Mouse (Mus musculus) fat pad, adult 2 months (tissue): Measurements from ENCODE around the gene Fxyd4.

Source experiments
- DNase-seq: peaks from one replicate; pipeline ENCODE4 v3.0.0-alpha.2; 2011; ENCODE audit warnings: low read depth, low spot score; ENCODE audit errors: extremely low read depth

The Fxyd4 gene

GRCm38 (mm10) chr6:117937222-117937932 is at the start of gene Fxyd4:
Fxyd4 (minus strand) TSS chr6:117937692.
- no peak for DNase-seq

GRCm38 (mm10) chr6:117987173-117987572 is 49.7 kb upstream of the Fxyd4 start:
- DNase-seq: no peak

GRCm38 (mm10) chr6:117966729-117967128 is 29.2 kb upstream of the Fxyd4 start:
- no peak for DNase-seq

GRCm38 (mm10) chr6:117963201-117963600 is 25.7 kb upstream of the Fxyd4 start:
- no peak for DNase-seq

- DNase-seq: no peak
These were observed 19.5 kb upstream of the Fxyd4 start for GRCm38 (mm10) chr6:117956851-117957501.

- no peak for DNase-seq
These were observed 18.7 kb upstream of the Fxyd4 start for GRCm38 (mm10) chr6:117956161-117956560.

- DNase-seq: no peak
These were observed 14.8 kb upstream of the Fxyd4 start for GRCm38 (mm10) chr6:117952330-117952729.

- no peak for DNase-seq
These were observed 6.4 kb upstream of the Fxyd4 start for GRCm38 (mm10) chr6:117943899-117944298.

GRCm38 (mm10) chr6:117942769-117943168 is 5.3 kb upstream of the Fxyd4 start:
- no peak for DNase-seq

GRCm38 (mm10) chr6:117938951-117939350 is 1.5 kb upstream of the Fxyd4 start:
- no peak for DNase-seq

- no peak for DNase-seq
These were observed 1.5 kb downstream of the Fxyd4 start for GRCm38 (mm10) chr6:117935681-117936612.

GRCm38 (mm10) chr6:117934301-117934700 is 3.2 kb downstream of the Fxyd4 start:
- DNase-seq: no peak

- DNase-seq: no peak
These were observed 5.0 kb downstream of the Fxyd4 start for GRCm38 (mm10) chr6:117932325-117933051.

- no peak for DNase-seq
These were observed 7.4 kb downstream of the Fxyd4 start for GRCm38 (mm10) chr6:117929945-117930655.

GRCm38 (mm10) chr6:117928746-117929145 is 8.7 kb downstream of the Fxyd4 start:
- DNase-seq: no peak

- DNase-seq: no peak
These were observed 9.5 kb downstream of the Fxyd4 start for GRCm38 (mm10) chr6:117927955-117928354.

- no peak for DNase-seq
These were observed 10.5 kb downstream of the Fxyd4 start for GRCm38 (mm10) chr6:117926871-117927491.

- DNase-seq: no peak
These were observed 15.5 kb downstream of the Fxyd4 start for GRCm38 (mm10) chr6:117922041-117922440.
